Mouse (Mus musculus) liver, postnatal 0 days (tissue): ENCODE results near the gene Mycl.

Experiments used
- CTCF ChIP-seq: sonication (generic); IDR thresholded peaks from 2 replicates; pipeline ENCODE4 v1.5.1; 2016; ENCODE audit warnings: antibody characterized with exemption, low read depth
- EP300 ChIP-seq: IDR thresholded peaks from 2 replicates; pipeline ENCODE4 v1.6.1; 2016; ENCODE audit warnings: antibody characterized with exemption, low read depth, mild to moderate bottlenecking

DNA sequence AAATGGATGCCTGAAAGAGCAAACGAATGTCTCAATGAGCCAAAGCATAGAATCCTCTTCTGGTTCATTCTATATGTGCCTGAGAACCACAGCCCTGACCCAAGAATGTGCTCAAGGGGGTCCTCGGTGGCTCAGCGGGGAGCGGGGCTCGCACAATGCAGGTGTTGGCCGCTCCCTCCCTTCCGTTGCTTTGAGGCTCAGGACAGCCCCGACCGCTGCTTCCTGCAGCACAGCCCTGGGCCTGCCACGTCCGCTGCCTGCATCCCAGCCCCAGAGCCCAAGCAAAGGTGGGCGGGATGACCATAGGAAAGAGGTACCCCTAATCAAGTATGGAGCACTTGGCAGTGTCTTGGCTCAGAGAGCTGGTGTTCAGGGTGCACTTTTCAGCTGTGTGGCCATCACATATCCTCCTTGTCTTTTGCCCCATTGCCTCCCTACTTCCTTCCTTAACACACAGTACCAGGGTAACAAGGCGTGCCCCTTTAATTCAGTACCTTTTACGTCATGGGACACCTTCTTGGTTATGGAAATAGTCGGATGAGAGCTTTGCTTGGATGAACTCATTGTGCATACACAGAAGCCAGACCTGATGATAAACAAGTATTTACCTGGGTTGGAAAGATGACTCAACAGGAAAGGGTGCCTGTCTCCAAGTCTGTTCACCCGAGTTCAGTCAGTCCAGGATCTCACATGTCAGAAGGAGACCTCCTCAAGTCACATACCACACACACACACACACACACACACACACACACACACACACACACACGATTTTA, 11.8 kb upstream of the Mycl start:
- no peak for TF ChIP-seq CTCF
- TF ChIP-seq EP300 = no peak
